Comparison of ENCODE assay signal across 23 mouse cellular contexts in genomic region chr7:121410716-121411506, GRCm38 (mm10). TPM values are rescaled to one million over a fixed set of nuclear protein-coding genes. Genes with fewer than 3 reads are reported as not detected.
A peak's percentile ranks its signal among the peaks of the same experiment; 100 is the strongest.
DNase-seq lines count a peak whose midpoint lies in the region; ATAC-seq and TF ChIP-seq lines count a peak whose summit lies in the region.
"Had no signal": no experiment of that assay in that cellular context is flagged by ENCODE, and none has a peak within 500 bp of the region (broad histone marks: within the 10 kb centered on the region; RNA-seq: fewer than 3 reads in every experiment).

No protein-coding gene starts in this region.

- H3K27ac ChIP-seq in forebrain, postnatal 0 days (ENCODE audit: low read depth, low read length), result 0 out of 2 replicates have a peak overlapping the region, but pooled peaks have one; percentile 4
- H3K27ac ChIP-seq in forebrain, embryonic 11.5 days (ENCODE audit: low read depth, low read length), result no peak overlapping the region
- H3K27ac ChIP-seq in hindbrain, postnatal 0 days, result no peak overlapping the region
- no peak overlapping the region for H3K27ac ChIP-seq in hindbrain, embryonic 13.5 days
- no peak overlapping the region for H3K27ac ChIP-seq in neural tube, embryonic 15.5 days (replicated peaks)
- H3K27ac ChIP-seq: embryonic facial prominence, embryonic 12.5 days; heart, adult 2 months; heart, embryonic 15.5 days had no signal

- 56% methylated on average over 11 of the region's 11 CpGs for WGBS in forebrain, postnatal 0 days
- 88% methylated on average over 11 of the region's 11 CpGs for WGBS in forebrain, embryonic 11.5 days
- WGBS in hindbrain, postnatal 0 days, result 74% methylated on average over 11 of the region's 11 CpGs
- 81% methylated on average over 11 of the region's 11 CpGs for WGBS in hindbrain, embryonic 13.5 days
- 73% methylated on average over 11 of the region's 11 CpGs for WGBS in neural tube, embryonic 15.5 days

- no peak for TF ChIP-seq CTCF in forebrain, postnatal 0 days (IDR thresholded peaks at IDR 0.05; ENCODE audit: low read depth)
- TF ChIP-seq CTCF in hindbrain, postnatal 0 days (IDR thresholded peaks at IDR 0.05; ENCODE audit: low read depth), result no peak
- TF ChIP-seq CTCF in brain, embryonic 14.5 days (IDR thresholded peaks at IDR 0.05; ENCODE audit: borderline replicate concordance, extremely low read depth, insufficient read depth, insufficient read length), result no peak

- no peaks in the 10 kb centered on the region for H3K9me3 ChIP-seq in forebrain, postnatal 0 days (ENCODE audit: low read length)
- H3K9me3 ChIP-seq in forebrain, embryonic 11.5 days (ENCODE audit: control insufficient read depth, low read length), result no peaks in the 10 kb centered on the region
- H3K9me3 ChIP-seq in hindbrain, postnatal 0 days (ENCODE audit: low read length), result no peaks in the 10 kb centered on the region
- H3K9me3 ChIP-seq in hindbrain, embryonic 13.5 days, result no peaks in the 10 kb centered on the region
- no peaks in the 10 kb centered on the region for H3K9me3 ChIP-seq in neural tube, embryonic 15.5 days (replicated peaks)
- H3K9me3 ChIP-seq: embryonic facial prominence, embryonic 12.5 days; heart, embryonic 15.5 days had no signal

- H3K27me3 ChIP-seq in forebrain, postnatal 0 days (ENCODE audit: insufficient read depth, low read length), result no peaks in the 10 kb centered on the region
- no peaks in the 10 kb centered on the region for H3K27me3 ChIP-seq in forebrain, embryonic 11.5 days (ENCODE audit: control insufficient read depth, insufficient read depth, low read length)
- no peaks in the 10 kb centered on the region for H3K27me3 ChIP-seq in hindbrain, postnatal 0 days (ENCODE audit: insufficient read depth, low read length)
- no peaks in the 10 kb centered on the region for H3K27me3 ChIP-seq in hindbrain, embryonic 13.5 days
- H3K27me3 ChIP-seq in neural tube, embryonic 15.5 days (replicated peaks), result no peaks in the 10 kb centered on the region
- H3K27me3 ChIP-seq: embryonic facial prominence, embryonic 12.5 days; heart, embryonic 15.5 days had no signal

- H3K4me2 ChIP-seq in forebrain, postnatal 0 days (ENCODE audit: low read depth), result 0 out of 2 replicates have a peak overlapping the region, but pooled peaks have one; percentile 19
- no peak overlapping the region for H3K4me2 ChIP-seq in forebrain, embryonic 11.5 days (ENCODE audit: low read depth, low read length, severe bottlenecking)
- H3K4me2 ChIP-seq in hindbrain, postnatal 0 days (ENCODE audit: low read depth, low read length), result no peak overlapping the region
- no peak overlapping the region for H3K4me2 ChIP-seq in hindbrain, embryonic 13.5 days
- H3K4me2 ChIP-seq in neural tube, embryonic 15.5 days, result no peak overlapping the region
- H3K4me2 ChIP-seq: embryonic facial prominence, embryonic 12.5 days; heart, embryonic 11.5 days; heart, embryonic 15.5 days had no signal

- H3K9ac ChIP-seq in forebrain, postnatal 0 days, result no peak overlapping the region
- no peak overlapping the region for H3K9ac ChIP-seq in forebrain, embryonic 11.5 days (ENCODE audit: low read length)
- H3K9ac ChIP-seq in hindbrain, postnatal 0 days (replicated peaks; ENCODE audit: low read length), result no peak overlapping the region
- H3K9ac ChIP-seq in hindbrain, embryonic 13.5 days, result no peak overlapping the region
- no peak overlapping the region for H3K9ac ChIP-seq in neural tube, embryonic 15.5 days (replicated peaks)
- H3K9ac ChIP-seq: embryonic facial prominence, embryonic 12.5 days; heart, embryonic 15.5 days had no signal

- no peaks in the 10 kb centered on the region; the same call in 1 of the 2 replicates for H3K4me1 ChIP-seq in forebrain, postnatal 0 days (ENCODE audit: insufficient read depth)
- H3K4me1 ChIP-seq in forebrain, embryonic 11.5 days (replicated peaks; ENCODE audit: control insufficient read depth, insufficient read depth, low read length), result no peaks in the 10 kb centered on the region
- H3K4me1 ChIP-seq in hindbrain, postnatal 0 days (ENCODE audit: insufficient read depth, low read length), result no peaks in the 10 kb centered on the region
- no peaks in the 10 kb centered on the region for H3K4me1 ChIP-seq in hindbrain, embryonic 13.5 days (replicated peaks)
- no peaks in the 10 kb centered on the region for H3K4me1 ChIP-seq in neural tube, embryonic 15.5 days
- H3K4me1 ChIP-seq: embryonic facial prominence, embryonic 12.5 days; heart, embryonic 15.5 days had no signal

- ATAC-seq in forebrain, postnatal 0 days, result peak; percentile 86
- ATAC-seq in forebrain, embryonic 11.5 days (replicated peaks; ENCODE audit: low FRiP score), result no peak
- ATAC-seq in hindbrain, postnatal 0 days, result 0 out of 2 replicates have a peak, but pooled peaks have one; percentile 32
- ATAC-seq in hindbrain, embryonic 13.5 days (ENCODE audit: low FRiP score), result no peak
- ATAC-seq in neural tube, embryonic 15.5 days (ENCODE audit: low FRiP score), result peak; percentile 55; the same call in 1 of the 2 replicates
- ATAC-seq: intestine, embryonic 16.5 days had no signal

- no peak for TF ChIP-seq POLR2A in brain, embryonic 14.5 days (IDR thresholded peaks at IDR 0.05; ENCODE audit: borderline replicate concordance, extremely low read depth, insufficient read depth, insufficient read length, poor library complexity, severe bottlenecking)

- H3K36me3 ChIP-seq in forebrain, postnatal 0 days (ENCODE audit: insufficient read depth), result no peaks in the 10 kb centered on the region
- H3K36me3 ChIP-seq in forebrain, embryonic 11.5 days (ENCODE audit: control insufficient read depth, insufficient read depth, low read length), result no peaks in the 10 kb centered on the region
- no peaks in the 10 kb centered on the region for H3K36me3 ChIP-seq in hindbrain, postnatal 0 days (ENCODE audit: insufficient read depth, low read length)
- H3K36me3 ChIP-seq in hindbrain, embryonic 13.5 days, result no peaks in the 10 kb centered on the region
- H3K36me3 ChIP-seq in neural tube, embryonic 15.5 days, result no peaks in the 10 kb centered on the region
- H3K36me3 ChIP-seq: embryonic facial prominence, embryonic 12.5 days; heart, embryonic 15.5 days had no signal

- DNase-seq in forebrain, postnatal 0 days, result no peak
- DNase-seq in forebrain, embryonic 11.5 days (ENCODE audit: low spot score), result no peak
- no peak for DNase-seq in hindbrain, postnatal 0 days (ENCODE audit: low spot score)
- DNase-seq in brain, embryonic 14.5 days (ENCODE audit: low read depth), result peak; percentile 29
- DNase-seq: adrenal gland, adult 2 months; adrenal gland, postnatal 25 days; cerebellum, adult 2 months; cerebellum, postnatal 14 days; gastrocnemius, postnatal 14 days; heart, adult 2 months; heart, postnatal 14 days; kidney, adult 2 months had no signal

- H3K4me3 ChIP-seq in forebrain, postnatal 0 days (ENCODE audit: low read depth, low read length), result no peak overlapping the region
- no peak overlapping the region for H3K4me3 ChIP-seq in forebrain, embryonic 11.5 days (ENCODE audit: low read depth, low read length)
- H3K4me3 ChIP-seq in hindbrain, postnatal 0 days (ENCODE audit: low read length), result no peak overlapping the region
- H3K4me3 ChIP-seq in hindbrain, embryonic 13.5 days, result no peak overlapping the region
- H3K4me3 ChIP-seq in neural tube, embryonic 15.5 days (replicated peaks), result no peak overlapping the region
- H3K4me3 ChIP-seq: embryonic facial prominence, embryonic 12.5 days; heart, adult 2 months; heart, embryonic 15.5 days had no signal

RNA-seq across cellular contexts. Expression of gene Hs3st2, which starts 19.3 kb away (rescaled TPM):
- total RNA-seq in forebrain, postnatal 0 days (2014; rRNA removed), result 17.9 and 28.3 TPM in 2 replicates
- 22.3 and 31.7 TPM in 2 replicates for polyA plus RNA-seq in forebrain, postnatal 0 days (2015; fragmentation: Nextera tagmentation; extraction: Ambion mirVana)
- polyA plus RNA-seq in forebrain, embryonic 11.5 days (2014; fragmentation: Nextera tagmentation; extraction: Ambion mirVana), result 0.16 and 0.23 TPM in 2 replicates
- 27.7 and 32.6 TPM in 2 replicates for total RNA-seq in hindbrain, postnatal 0 days (2014; rRNA removed)
- 17.4 and 18.9 TPM in 2 replicates for polyA plus RNA-seq in hindbrain, postnatal 0 days (2015; fragmentation: Nextera tagmentation; extraction: Ambion mirVana)
- 10.2 and 11.8 TPM in 2 replicates for polyA plus RNA-seq in hindbrain, embryonic 13.5 days (2015; fragmentation: Nextera tagmentation; extraction: Ambion mirVana)
- polyA plus RNA-seq in brain, embryonic 14.5 days (2012; rRNA removed), result 6.8 and 8.8 TPM in 2 replicates
- 18.1 and 25.1 TPM in 2 replicates for polyA plus RNA-seq in neural tube, embryonic 15.5 days (2015; fragmentation: Nextera tagmentation; extraction: Ambion mirVana)
- total RNA-seq: common myeloid progenitor, adult 5-6 weeks; ES-E14; gastrocnemius, adult 18-20 months; gastrocnemius, postnatal 14 days; heart, adult 2 months; heart, postnatal 14 days; hematopoietic stem cell, adult 5-6 weeks had no signal
- polyA plus RNA-seq: gonadal fat pad, adult 2 months; heart, adult 2 months had no signal

Comparison
In these comparisons a context has a peak if more than half of its experiments do, and no peak if none do; other contexts are left out.
1. ATAC-seq: peak in forebrain, postnatal 0 days (single experiment), hindbrain, postnatal 0 days (single experiment) and neural tube, embryonic 15.5 days (single experiment); none in forebrain, embryonic 11.5 days (single experiment) and hindbrain, embryonic 13.5 days (single experiment).